Mouse (Mus musculus) forebrain, postnatal 0 days (tissue): ENCODE data around the gene Nme8. TPM values are rescaled to one million over a fixed set of nuclear protein-coding genes. Genes with fewer than 3 reads are reported as not detected.

Experiments
- ATAC-seq: fragments of 200-750 bp; cut with Nextera tagmentation; 2 replicates; pipeline ENCODE4 v1.8.0; 2017; ENCODE audit warnings: mild to moderate bottlenecking, moderate library complexity
- DNase-seq: peaks from one replicate; pipeline ENCODE4 v3.0.0-alpha.2; 2015
- H3K27ac ChIP-seq: fragments of 300-500 bp; sonication (generic); 2 replicates; pipeline ENCODE4 v1.5.1; 2014; ENCODE audit warnings: low read depth, mild to moderate bottlenecking, antibody characterized with exemption, low read length, moderate library complexity, mixed read lengths
- H3K27me3 ChIP-seq: fragments of 300-500 bp; sonication (generic); 2 replicates; pipeline ENCODE4 v1.6.1; 2014; ENCODE audit warnings: mild to moderate bottlenecking, low read length, mixed read lengths; ENCODE audit not compliant: insufficient read depth
- H3K36me3 ChIP-seq: fragments of 300-500 bp; sonication (generic); 2 replicates; pipeline ENCODE4 v1.6.1; 2014; ENCODE audit warnings: mild to moderate bottlenecking, moderate library complexity; ENCODE audit not compliant: insufficient read depth
- H3K4me1 ChIP-seq: fragments of 300-500 bp; sonication (generic); 2 replicates; pipeline ENCODE4 v1.6.1; 2014; ENCODE audit warnings: antibody characterized with exemption; ENCODE audit not compliant: insufficient read depth
- H3K4me2 ChIP-seq: fragments of 300-500 bp; sonication (generic); 2 replicates; pipeline ENCODE4 v1.6.1; 2014; ENCODE audit warnings: low read depth, mild to moderate bottlenecking, moderate library complexity
- H3K4me3 ChIP-seq: fragments of 300-500 bp; sonication (generic); 2 replicates; pipeline ENCODE4 v1.5.1; 2014; ENCODE audit warnings: low read depth, low read length, mixed read lengths
- H3K9ac ChIP-seq: fragments of 300-500 bp; sonication (generic); 2 replicates; pipeline ENCODE4 v1.6.1; 2014; ENCODE audit warnings: mild to moderate bottlenecking
- H3K9me3 ChIP-seq: fragments of 300-500 bp; sonication (generic); 2 replicates; pipeline ENCODE4 v1.6.1; 2016; ENCODE audit warnings: low read length
- CTCF ChIP-seq: sonication (generic); IDR thresholded peaks from 2 replicates; pipeline ENCODE4 v1.5.1; 2016; ENCODE audit warnings: antibody characterized with exemption, control low read depth, low read depth
- WGBS: fragments of 180-500 bp; shearing (Covaris S2); extraction: QIAGEN DNeasy Blood & Tissue Kit; methylation state at CpG from one replicate; pipeline ENCODE4 v1.1.7; 2014; 5-methylcytosine and 5-hydroxymethylcytosine counted together
- polyA plus RNA-seq: library from polyadenylated mRNA; unstranded; fragments of >200 nt; fragmentation: Nextera tagmentation; extraction: Ambion mirVana; gene quantifications from 2 replicates; pipeline ENCODE4 v1.2.1, GENCODE M21; 2015
- total RNA-seq: library from RNA; depleted of rRNA; stranded (reverse); fragments of >200 nt; gene quantifications from 2 replicates; pipeline ENCODE4 v1.2.3, GENCODE M21; 2014

Gene Nme8
- total and polyA plus RNA-seq, 2 experiments from 2014 or later, result not detected

DNA sequence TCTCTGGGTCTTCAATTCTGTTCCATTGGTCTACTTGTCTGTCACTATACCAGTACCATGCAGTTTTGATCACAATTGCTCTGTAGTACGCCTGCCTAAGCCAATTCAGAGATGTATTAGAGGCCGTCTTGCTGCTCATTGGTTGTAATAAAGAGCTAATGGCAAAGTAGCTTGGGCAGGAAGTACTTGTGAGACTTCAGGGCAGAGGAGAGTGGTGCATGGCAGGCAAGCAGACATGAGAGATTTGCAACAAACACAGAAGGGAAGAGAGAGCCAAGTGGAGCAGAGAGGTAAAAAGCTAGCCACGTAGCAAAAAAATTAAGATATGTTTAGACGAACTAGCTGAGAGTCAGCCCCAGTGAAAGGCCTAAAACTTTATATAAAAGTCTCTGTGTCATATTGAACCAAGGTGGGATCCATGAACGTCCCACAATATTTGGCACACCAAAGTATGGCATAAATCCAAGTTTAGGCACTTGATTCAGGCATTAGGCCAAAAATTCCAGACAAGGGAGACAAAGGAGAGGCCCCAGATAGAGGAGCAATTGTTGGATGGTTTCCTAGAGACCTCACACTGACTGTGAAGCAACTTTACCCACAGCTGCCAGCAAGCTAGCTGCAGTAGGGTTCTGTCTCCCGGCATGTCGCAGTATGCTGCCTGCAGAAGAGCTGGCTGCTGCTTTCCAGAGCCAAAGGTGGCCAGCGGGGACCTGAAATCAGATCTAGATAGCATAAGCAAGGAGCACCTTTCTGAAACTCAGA lies 14.5 kb downstream of the Nme8 start:
- no peak overlapping the region for H3K27ac ChIP-seq
- 23% methylated on average over 8 of the region's 8 CpGs for WGBS
- no peak for TF ChIP-seq CTCF

DNA sequence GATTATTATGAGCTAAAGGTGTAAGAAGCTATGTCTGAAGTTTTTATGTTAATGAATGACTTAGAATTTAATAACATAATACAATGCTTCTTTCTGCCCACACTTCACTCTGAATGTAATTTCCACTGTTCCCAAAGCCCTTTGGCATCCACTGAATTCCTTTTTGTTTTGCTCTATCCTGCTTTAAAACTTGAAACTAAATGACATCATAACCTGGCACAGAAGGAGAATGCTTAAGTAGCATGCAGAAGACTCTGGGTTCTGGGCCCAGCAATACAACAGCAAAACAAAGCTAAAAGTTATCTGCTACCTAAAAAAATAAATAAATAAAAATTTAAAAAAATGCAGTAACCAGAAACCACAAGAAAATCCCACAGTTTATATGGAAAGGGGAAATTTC lies 23.0 kb downstream of the Nme8 start:
- no peak overlapping the region for H3K27ac ChIP-seq
- H3K4me3 ChIP-seq, result no peak overlapping the region
- no peak overlapping the region for H3K9ac ChIP-seq
- no peaks in the 10 kb centered on the region for H3K27me3 ChIP-seq
- TF ChIP-seq CTCF, result no peak
- H3K36me3 ChIP-seq, result no peaks in the 10 kb centered on the region
- no peak overlapping the region for H3K4me2 ChIP-seq
- no peaks in the 10 kb centered on the region for H3K9me3 ChIP-seq
- DNase-seq (no peak), ATAC-seq (peak; percentile 23; the same call in 1 of the 2 replicates)
- no peaks in the 10 kb centered on the region for H3K4me1 ChIP-seq

More for the DNA sequence above, 14.5 kb downstream of the Nme8 start:
- no peaks in the 10 kb centered on the region for H3K27me3 ChIP-seq
- no peak overlapping the region for H3K4me3 ChIP-seq
- no peaks in the 10 kb centered on the region for H3K4me1 ChIP-seq
- ATAC-seq (peak; percentile 92), DNase-seq (peak; percentile 64)
- H3K36me3 ChIP-seq, result no peaks in the 10 kb centered on the region
- H3K4me2 ChIP-seq, result no peak overlapping the region
- H3K9me3 ChIP-seq, result no peaks in the 10 kb centered on the region
- H3K9ac ChIP-seq, result no peak overlapping the region

DNA sequence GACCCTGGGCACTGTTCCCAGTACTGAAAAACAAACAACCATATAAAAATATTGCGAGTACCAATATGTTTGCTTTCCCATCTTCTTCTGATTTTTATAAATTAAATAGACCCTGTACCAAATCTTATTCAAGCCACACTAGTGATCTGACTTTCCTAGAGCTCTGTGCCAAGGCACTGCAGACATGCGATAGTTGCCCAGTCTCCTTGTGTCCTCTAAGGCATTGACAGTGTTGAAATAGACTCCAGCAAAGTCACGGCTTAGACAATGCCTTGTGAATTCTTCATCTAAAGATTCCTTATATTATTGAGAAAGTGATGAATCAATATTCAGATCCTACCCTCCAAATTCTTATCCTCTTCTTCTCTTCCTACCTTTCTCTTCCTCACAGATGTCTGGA lies 23.6 kb downstream of the Nme8 start:
- DNase-seq (no peak), ATAC-seq (no peak)
- Histone ChIP-seq H3K27me3 (no peaks in the 10 kb centered on the region), H3K4me2 (no peak overlapping the region), H3K4me3 (no peak overlapping the region), H3K36me3 (no peaks in the 10 kb centered on the region), H3K27ac (no peak overlapping the region), H3K9me3 (no peaks in the 10 kb centered on the region), H3K9ac (no peak overlapping the region), H3K4me1 (no peaks in the 10 kb centered on the region)
- 46% methylated on average over 3 of the region's 3 CpGs for WGBS
- TF ChIP-seq CTCF, result no peak

DNA sequence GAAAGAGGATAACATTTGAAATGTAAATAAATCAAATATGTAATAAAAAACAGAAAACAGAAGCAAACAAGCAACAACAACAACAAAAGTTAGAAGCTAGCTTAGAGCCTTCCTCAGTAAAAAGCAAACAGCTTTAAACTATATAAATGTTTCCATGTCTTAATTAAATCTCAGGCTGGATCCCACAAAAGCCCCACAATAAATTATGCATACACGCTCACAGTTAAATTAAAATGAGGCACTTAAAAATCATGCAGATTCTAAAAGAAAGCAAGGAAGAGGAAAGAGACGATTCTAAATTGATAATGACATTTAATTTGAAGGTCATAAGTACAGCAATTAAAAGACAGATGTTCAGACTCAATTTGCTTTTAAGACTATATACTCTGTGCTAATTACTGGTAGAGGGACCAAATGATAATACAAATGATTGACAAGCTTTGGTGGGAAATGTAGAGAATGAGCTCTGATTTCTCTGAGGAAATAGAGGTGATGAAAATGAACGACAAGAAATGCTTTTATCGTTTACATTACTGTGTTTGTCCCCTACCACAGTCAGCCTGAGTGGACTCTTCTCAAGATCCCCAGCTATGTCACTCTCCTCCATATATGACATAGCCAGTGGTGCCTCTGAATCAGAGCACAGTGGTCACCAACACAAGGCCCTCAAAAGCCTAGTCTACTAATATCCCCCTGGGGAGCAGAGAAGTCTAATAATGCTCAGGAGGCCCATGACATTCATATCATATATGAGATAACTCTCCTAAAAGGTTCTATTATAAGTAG lies 29.0 kb downstream of the Nme8 start:
- no peak overlapping the region for H3K27ac ChIP-seq
- ATAC-seq (peak; percentile 61), DNase-seq (no peak)
- H3K36me3 ChIP-seq, result no peaks in the 10 kb centered on the region
- H3K4me2 ChIP-seq, result no peak overlapping the region
- H3K9ac ChIP-seq, result no peak overlapping the region
- H3K9me3 ChIP-seq, result no peaks in the 10 kb centered on the region
- 34% methylated on average over 4 of the region's 4 CpGs for WGBS
- no peak overlapping the region for H3K4me3 ChIP-seq
- no peaks in the 10 kb centered on the region; the same call in 1 of the 2 replicates for H3K4me1 ChIP-seq
- H3K27me3 ChIP-seq, result no peaks in the 10 kb centered on the region
- no peak for TF ChIP-seq CTCF

DNA sequence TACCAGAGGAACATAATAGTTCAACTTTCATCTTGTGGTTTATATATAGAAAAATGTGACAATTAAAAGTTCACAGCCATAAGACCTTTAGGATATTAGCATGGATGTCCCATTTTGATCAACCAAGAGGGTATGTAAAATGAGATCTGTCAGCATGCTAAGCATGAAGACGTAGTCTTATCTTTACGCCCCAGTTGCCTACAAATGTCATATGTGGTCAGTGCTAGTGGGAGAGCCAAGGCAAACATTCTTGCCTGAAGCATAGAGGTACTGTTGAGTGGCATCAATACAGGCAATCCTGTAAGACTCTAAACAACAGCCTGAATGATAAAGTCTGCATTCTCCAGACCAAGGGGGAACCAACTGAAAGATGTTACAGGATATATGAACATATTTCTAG lies 45.2 kb downstream of the Nme8 start:
- Histone ChIP-seq H3K4me1 (no peaks in the 10 kb centered on the region), H3K9ac (no peak overlapping the region), H3K4me2 (no peak overlapping the region), H3K27ac (no peak overlapping the region), H3K4me3 (no peak overlapping the region), H3K36me3 (no peaks in the 10 kb centered on the region), H3K9me3 (no peaks in the 10 kb centered on the region), H3K27me3 (no peaks in the 10 kb centered on the region)
- no peak for TF ChIP-seq CTCF
- no peak for ATAC-seq
- 94% methylated on average over 2 of the region's 2 CpGs for WGBS
- DNase-seq, result no peak

DNA sequence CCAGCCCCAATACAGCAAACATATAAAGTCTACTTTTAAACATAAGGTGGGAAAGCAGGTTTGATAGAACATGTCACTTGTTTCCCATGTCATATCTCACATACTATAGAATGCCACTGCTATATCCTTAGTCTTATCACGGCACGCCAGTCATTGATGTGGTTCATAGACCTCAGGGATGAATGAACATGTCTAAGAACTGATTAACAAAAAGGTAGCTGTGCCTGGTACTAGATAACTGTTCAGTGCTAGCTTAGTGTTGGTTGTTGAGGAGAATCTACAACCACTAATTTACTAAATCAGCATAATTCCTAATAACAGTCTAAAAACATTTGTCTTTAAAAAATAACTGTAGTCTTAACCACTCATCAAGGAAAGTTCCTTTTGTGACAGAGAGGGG lies 47.8 kb downstream of the Nme8 start:
- DNase-seq, result no peak

DNA sequence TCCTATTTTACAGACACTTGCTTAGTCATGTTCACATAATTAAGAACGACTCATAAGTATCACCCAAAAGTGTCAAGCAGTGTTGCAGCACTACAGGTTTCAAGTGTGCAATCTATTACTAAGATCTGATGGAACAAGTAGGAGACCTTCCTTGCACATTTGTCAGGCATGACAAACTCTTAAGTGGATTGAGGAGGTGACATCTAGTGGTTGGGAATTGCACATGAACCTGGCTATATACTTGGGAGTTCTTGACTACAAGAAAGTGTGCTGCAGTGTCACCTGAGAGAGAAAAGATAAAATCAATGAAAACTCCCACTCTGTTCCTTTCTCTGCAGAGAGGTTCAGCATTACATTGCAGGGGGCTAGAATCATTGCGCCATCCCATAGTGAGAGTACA lies 53.4 kb downstream of the Nme8 start:
- Histone ChIP-seq H3K4me3 (no peak overlapping the region), H3K27ac (no peak overlapping the region), H3K4me2 (no peak overlapping the region), H3K9me3 (no peaks in the 10 kb centered on the region), H3K36me3 (no peaks in the 10 kb centered on the region), H3K27me3 (no peaks in the 10 kb centered on the region), H3K9ac (no peak overlapping the region), H3K4me1 (no peaks in the 10 kb centered on the region)
- 0 out of 2 replicates have a peak, but pooled peaks have one; percentile 45 for ATAC-seq
- TF ChIP-seq CTCF, result peak; percentile 68
- DNase-seq, result peak; percentile 41
- WGBS, result 76% methylated on average over 2 of the region's 2 CpGs

More for the DNA sequence above, 47.8 kb downstream of the Nme8 start:
- ATAC-seq, result no peak
- Histone ChIP-seq H3K4me2 (no peak overlapping the region), H3K9ac (no peak overlapping the region), H3K27ac (no peak overlapping the region), H3K4me3 (no peak overlapping the region), H3K9me3 (no peaks in the 10 kb centered on the region), H3K27me3 (no peaks in the 10 kb centered on the region), H3K4me1 (no peaks in the 10 kb centered on the region), H3K36me3 (no peaks in the 10 kb centered on the region)
- no peak for TF ChIP-seq CTCF
- whole genome bisulfite sequencing, result 94% methylated on average over 2 of the region's 2 CpGs
